Mouse (Mus musculus): ENCODE data around the gene Isg20l2. TPM values are rescaled to one million over a fixed set of nuclear protein-coding genes. Genes with fewer than 3 reads are reported as not detected.

Gene Isg20l2
- polyA plus RNA-seq, 1 experiment = 19.4 TPM

DNA sequence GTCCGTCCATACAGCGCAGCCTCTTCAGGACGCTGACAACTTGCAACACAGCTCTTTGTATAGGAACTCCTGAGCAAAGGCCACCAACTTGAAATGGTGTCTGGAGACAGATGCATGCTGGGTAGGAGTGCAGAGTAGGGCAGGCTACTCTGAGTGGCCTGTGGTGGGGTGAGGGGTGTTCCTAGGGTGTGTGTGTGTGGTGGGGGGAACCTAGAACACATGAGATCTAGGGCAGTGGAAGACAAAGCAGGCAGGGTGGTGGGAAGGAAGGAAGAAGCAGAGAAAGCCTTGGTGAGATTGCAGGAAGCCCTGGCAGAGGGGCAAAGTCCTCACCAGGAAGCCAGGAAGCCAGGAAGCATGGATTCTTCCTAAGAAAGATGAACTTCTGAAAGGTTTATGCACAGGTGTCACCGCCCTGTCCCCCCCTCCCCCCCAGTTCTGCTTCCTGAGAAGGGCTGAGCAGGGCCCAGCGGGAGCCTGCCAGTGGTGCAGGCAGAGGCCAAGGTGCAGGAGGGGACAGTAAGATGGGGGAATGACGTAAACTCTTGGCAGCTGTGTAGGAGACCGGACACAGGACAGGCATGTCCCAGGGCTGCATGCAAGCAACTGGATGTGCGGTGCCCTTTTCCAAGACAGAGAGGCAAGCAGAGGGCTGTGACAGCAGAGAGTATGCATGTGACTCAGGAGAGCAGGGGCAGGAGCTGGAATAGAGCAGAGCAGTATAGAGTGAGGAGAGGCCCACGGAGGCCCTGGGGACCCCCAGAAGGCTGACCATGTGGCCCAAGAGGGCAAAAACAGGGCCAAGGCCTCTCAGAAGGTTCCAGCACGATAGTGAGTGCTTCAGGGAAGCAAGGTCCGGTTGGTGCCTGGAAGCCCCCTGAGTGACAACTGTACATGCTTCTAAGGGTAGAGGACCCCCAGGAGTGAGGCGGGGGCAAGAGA lies 52.1 kb downstream of the Isg20l2 start:
- H3K4me3 ChIP-seq = no peak overlapping the region
- peaks cover 9% of the 10 kb centered on the region for H3K36me3 ChIP-seq (ENCODE audit: control insufficient read depth, insufficient read depth)
- peaks cover 3% of the 10 kb centered on the region for H3K79me2 ChIP-seq (ENCODE audit: control insufficient read depth, insufficient read depth)
- H3K27me3 ChIP-seq (ENCODE audit: control insufficient read depth, insufficient read depth, insufficient read length) = no peaks in the 10 kb centered on the region
- H3ac ChIP-seq (ENCODE audit: control insufficient read depth, insufficient read length) = no peak overlapping the region
- TF ChIP-seq MYOG (IDR thresholded peaks at IDR 0.05; ENCODE audit: control insufficient read depth in 1 of 3, insufficient read depth in 1 of 3, insufficient read length in 2 of 3, low read depth in 2 of 3) (peak in 2 of 3 experiments; percentile 16 to 58), MYOD1 (IDR thresholded peaks at IDR 0.05; ENCODE audit: control insufficient read depth in 1 of 3, insufficient read length in 2 of 3, low read depth in 2 of 3) (peak in 1 of 3 experiments; percentile 48), POLR2A (IDR thresholded peaks at IDR 0.05; ENCODE audit: insufficient read length, low read depth) (peak; percentile 39), TCF12 (IDR thresholded peaks at IDR 0.05; ENCODE audit: insufficient read depth, poor library complexity, severe bottlenecking) (no peak), POLR2AphosphoS2 (IDR thresholded peaks at IDR 0.05; ENCODE audit: insufficient read length, low read depth) (peak; percentile 87), CEBPB (IDR thresholded peaks at IDR 0.05; ENCODE audit: insufficient read depth, poor library complexity, severe bottlenecking) (no peak), E2F4 (IDR thresholded peaks at IDR 0.05; ENCODE audit: insufficient read depth) (no peak)
- H3K4me2 ChIP-seq (ENCODE audit: low read depth) = peak overlapping the region; percentile 79

DNA sequence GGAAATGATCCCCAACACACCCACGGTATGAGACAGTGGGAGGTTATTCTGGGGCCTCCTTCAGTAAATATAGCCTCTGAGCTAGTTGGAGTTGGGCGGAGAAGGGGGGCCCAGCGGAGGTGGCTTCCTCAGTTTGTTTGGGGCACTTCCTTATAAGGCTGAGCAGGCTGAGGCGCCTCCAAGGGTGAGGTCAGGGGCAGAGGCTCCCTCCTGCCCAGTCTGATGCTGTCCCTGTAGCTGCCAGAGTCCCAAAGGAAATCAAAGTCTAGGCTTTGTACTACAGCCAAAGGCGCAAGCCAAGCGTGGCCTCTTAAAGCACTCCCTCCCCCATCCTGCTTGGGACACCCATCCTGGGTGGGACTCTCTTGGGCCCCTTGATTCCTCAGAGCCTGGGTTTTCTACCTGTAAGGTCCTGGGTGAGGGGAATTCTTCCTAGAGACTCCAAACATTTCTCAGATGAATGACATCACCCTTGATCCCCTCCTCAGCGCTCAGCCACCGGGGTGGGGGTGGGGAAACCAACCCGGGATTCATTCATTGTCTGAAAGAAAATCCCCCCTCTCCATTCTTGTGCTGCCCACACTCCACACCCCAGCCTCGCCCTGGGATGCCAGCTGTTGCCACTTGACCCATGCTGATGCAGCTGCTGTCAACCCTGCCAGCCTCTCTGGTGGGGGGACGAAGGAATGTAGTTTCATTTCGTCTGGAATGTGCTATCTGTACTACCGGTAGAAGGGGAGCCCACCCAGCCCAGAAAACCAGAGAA lies 52.9 kb downstream of the Isg20l2 start:
- TF ChIP-seq MYOG (IDR thresholded peaks at IDR 0.05; ENCODE audit: control insufficient read depth in 1 of 3, insufficient read depth in 1 of 3, insufficient read length in 2 of 3, low read depth in 2 of 3) = peak; percentile 84 to 93 (median 93)
- TF ChIP-seq MAX (IDR thresholded peaks at IDR 0.05; ENCODE audit: low read depth) = no peak
- no peak for TF ChIP-seq REST (IDR thresholded peaks at IDR 0.05; ENCODE audit: insufficient read depth, insufficient read length)
- TF ChIP-seq POLR2A (IDR thresholded peaks at IDR 0.05; ENCODE audit: insufficient read length, low read depth) = peak; percentile 37
- peak; percentile 96 for TF ChIP-seq SRF (IDR thresholded peaks at IDR 0.05; ENCODE audit: control insufficient read depth, insufficient read length, low read depth)
- no peak for TF ChIP-seq E2F4 (IDR thresholded peaks at IDR 0.05; ENCODE audit: insufficient read depth)
- no peak for TF ChIP-seq CEBPB (IDR thresholded peaks at IDR 0.05; ENCODE audit: insufficient read depth, poor library complexity, severe bottlenecking)
- peak; percentile 93 for TF ChIP-seq TCF3 (IDR thresholded peaks at IDR 0.05; ENCODE audit: insufficient read length, low read depth)
- TF ChIP-seq POLR2AphosphoS2 (IDR thresholded peaks at IDR 0.05; ENCODE audit: insufficient read length, low read depth) = peak; percentile 71
- TF ChIP-seq TCF12 (IDR thresholded peaks at IDR 0.05; ENCODE audit: insufficient read depth, poor library complexity, severe bottlenecking) = peak; percentile 86
- TF ChIP-seq USF1 (IDR thresholded peaks at IDR 0.05; ENCODE audit: low read depth) = no peak
- TF ChIP-seq MYOD1 (IDR thresholded peaks at IDR 0.05; ENCODE audit: control insufficient read depth in 1 of 3, insufficient read length in 2 of 3, low read depth in 2 of 3) = peak in 2 of 3 experiments; percentile 93 to 94
- H3K4me3 ChIP-seq = peak overlapping the region; percentile 16
- H3ac ChIP-seq (ENCODE audit: control insufficient read depth, insufficient read length) = no peak overlapping the region
- H3K36me3 ChIP-seq (ENCODE audit: control insufficient read depth, insufficient read depth) = peaks cover under 1% of the 10 kb centered on the region
- no peaks in the 10 kb centered on the region for H3K27me3 ChIP-seq (ENCODE audit: control insufficient read depth, insufficient read depth, insufficient read length)
- H3K4me2 ChIP-seq (ENCODE audit: low read depth) = peak overlapping the region; percentile 86
- no peaks in the 10 kb centered on the region for H3K79me2 ChIP-seq (ENCODE audit: control insufficient read depth, insufficient read depth)

DNA sequence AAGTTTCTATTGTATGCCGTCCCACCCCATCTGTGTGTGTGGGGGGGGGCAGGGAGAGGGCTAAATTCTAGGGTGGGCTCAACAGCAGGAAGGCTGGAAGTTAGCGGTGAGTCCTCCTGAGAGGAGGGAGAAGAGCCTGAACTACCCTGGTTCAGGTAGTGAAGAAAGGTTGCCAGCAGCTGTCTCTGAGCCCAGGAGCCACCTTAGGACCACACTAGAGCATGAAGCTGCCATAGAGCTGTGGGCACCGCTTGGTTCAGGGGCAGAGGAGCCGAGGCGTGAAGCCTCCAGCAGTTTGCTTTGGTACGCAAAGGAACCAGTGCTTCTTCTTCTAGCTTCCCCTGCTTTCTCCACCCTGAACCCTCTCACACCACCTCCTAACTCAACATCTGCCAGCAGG lies 53.5 kb downstream of the Isg20l2 start:
- TF ChIP-seq MYOD1 (IDR thresholded peaks at IDR 0.05; ENCODE audit: control insufficient read depth in 1 of 3, insufficient read length in 2 of 3, low read depth in 2 of 3) = peak in 1 of 3 experiments; percentile 2
- no peak for TF ChIP-seq TCF3 (IDR thresholded peaks at IDR 0.05; ENCODE audit: insufficient read length, low read depth)
- H3K79me2 ChIP-seq (ENCODE audit: control insufficient read depth, insufficient read depth) = no peaks in the 10 kb centered on the region
- peak overlapping the region; percentile 86 for H3K4me2 ChIP-seq (ENCODE audit: low read depth)
- H3K4me3 ChIP-seq = peak overlapping the region; percentile 16
- no peak overlapping the region for H3ac ChIP-seq (ENCODE audit: control insufficient read depth, insufficient read length)
- H3K36me3 ChIP-seq (ENCODE audit: control insufficient read depth, insufficient read depth) = no peaks in the 10 kb centered on the region
- H3K27me3 ChIP-seq (ENCODE audit: control insufficient read depth, insufficient read depth, insufficient read length) = no peaks in the 10 kb centered on the region

DNA sequence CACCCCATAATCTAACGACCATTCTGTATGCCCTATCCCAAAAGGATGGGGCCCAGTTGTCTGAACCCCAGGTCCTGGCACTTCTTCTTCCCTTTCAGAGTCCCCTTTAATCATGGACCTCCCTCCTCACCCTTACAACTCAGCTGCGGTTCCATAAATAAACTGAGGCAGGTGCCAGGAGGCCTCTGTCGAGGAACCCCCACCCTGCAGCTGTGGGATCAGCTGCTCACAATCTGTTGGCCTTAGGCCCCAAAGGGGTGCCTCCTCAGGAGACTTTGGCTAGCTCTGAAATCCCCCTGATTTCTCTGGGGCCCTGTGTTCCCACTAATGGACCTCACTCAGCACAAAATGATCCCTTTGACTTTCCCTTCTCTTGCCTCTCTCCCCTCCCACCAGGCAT lies 54.0 kb downstream of the Isg20l2 start:
- Histone ChIP-seq H3K27me3 (ENCODE audit: control insufficient read depth, insufficient read depth, insufficient read length) (no peaks in the 10 kb centered on the region), H3K79me2 (ENCODE audit: control insufficient read depth, insufficient read depth) (no peaks in the 10 kb centered on the region), H3K36me3 (ENCODE audit: control insufficient read depth, insufficient read depth) (no peaks in the 10 kb centered on the region), H3K4me3 (peak overlapping the region; percentile 16), H3ac (ENCODE audit: control insufficient read depth, insufficient read length) (no peak overlapping the region), H3K4me2 (ENCODE audit: low read depth) (peak overlapping the region; percentile 86)
- TF ChIP-seq TCF3 (IDR thresholded peaks at IDR 0.05; ENCODE audit: insufficient read length, low read depth) (peak; percentile 96), USF1 (IDR thresholded peaks at IDR 0.05; ENCODE audit: low read depth) (no peak), TCF12 (IDR thresholded peaks at IDR 0.05; ENCODE audit: insufficient read depth, poor library complexity, severe bottlenecking) (peak; percentile 100), MYOD1 (IDR thresholded peaks at IDR 0.05; ENCODE audit: control insufficient read depth in 1 of 3, insufficient read length in 2 of 3, low read depth in 2 of 3) (peak; percentile 79 to 97 (median 93)), MYOG (IDR thresholded peaks at IDR 0.05; ENCODE audit: control insufficient read depth in 1 of 3, insufficient read depth in 1 of 3, insufficient read length in 2 of 3, low read depth in 2 of 3) (peak; percentile 90 to 99 (median 99))
